Comparison of ENCODE assay signal across 7 mouse cellular contexts in genomic region chr2:149158434-149158833, GRCm38 (mm10).
DNase-seq lines count a peak whose midpoint lies in the region; ATAC-seq and TF ChIP-seq lines count a peak whose summit lies in the region.
"Not testable (repeated sequence)": the region's sequence is repeated elsewhere in the genome, so short reads cannot be mapped to it uniquely, and the experiment has no call there.

No protein-coding gene starts in this region.

- ATAC-seq in forebrain, embryonic 14.5 days; lung, embryonic 14.5 days (ENCODE audit: insufficient read depth): not testable (repeated sequence)
- ATAC-seq in hindbrain, postnatal 0 days: peak; percentile 76

- peak; percentile 9 for DNase-seq in MEL (ENCODE audit: low read depth, low spot score)
- peak; percentile 4 for DNase-seq in forebrain, embryonic 14.5 days (ENCODE audit: low spot score)
- DNase-seq in hindbrain, postnatal 0 days (ENCODE audit: low spot score): peak; percentile 39
- not testable (repeated sequence) for DNase-seq in layer of hippocampus, adult 2 months (ENCODE audit: low spot score in 2 of 2)
- peak; percentile 51 for DNase-seq in lung, embryonic 14.5 days
- DNase-seq in retina, adult 2 months (ENCODE audit: low read depth, low spot score): peak; percentile 4

- H3K4me1 ChIP-seq in MEL (ENCODE audit: control insufficient read depth in 1 of 2, insufficient read depth in 2 of 2, low read length in 2 of 2); cortical plate, adult 2 months (ENCODE audit: control insufficient read depth, insufficient read depth, low read length); forebrain, embryonic 14.5 days (ENCODE audit: control insufficient read depth, insufficient read depth, low read length); hindbrain, postnatal 0 days (ENCODE audit: insufficient read depth, low read length); lung, embryonic 14.5 days (ENCODE audit: insufficient read depth): not testable (repeated sequence)

- not testable (repeated sequence) for H3K27me3 ChIP-seq in MEL (ENCODE audit: control insufficient read depth in 1 of 2, insufficient read depth in 2 of 2, low read length in 2 of 2); forebrain, embryonic 14.5 days (replicated peaks; ENCODE audit: control insufficient read depth, insufficient read depth, low read length); hindbrain, postnatal 0 days (ENCODE audit: insufficient read depth, low read length); lung, embryonic 14.5 days (ENCODE audit: insufficient read depth, low read length)

- H3K79me2 ChIP-seq in MEL (ENCODE audit: control insufficient read depth, insufficient read depth, low read length, poor library complexity): not testable (repeated sequence)

- H3K9ac ChIP-seq in MEL (ENCODE audit: control insufficient read depth, low read depth, low read length, poor library complexity, severe bottlenecking); forebrain, embryonic 14.5 days (ENCODE audit: low read length); hindbrain, postnatal 0 days (replicated peaks; ENCODE audit: low read length); lung, embryonic 14.5 days: not testable (repeated sequence)

- not testable (repeated sequence) for TF ChIP-seq EP300 in MEL (IDR thresholded peaks at IDR 0.05; ENCODE audit: low read depth in 1 of 2, low read length in 2 of 2)

- TF ChIP-seq POLR2A in MEL (IDR thresholded peaks at IDR 0.05; ENCODE audit: control insufficient read depth in 1 of 2, insufficient read depth in 1 of 2, low read depth in 1 of 2, low read length in 2 of 2, poor library complexity in 1 of 2); cortical plate, adult 2 months (IDR thresholded peaks at IDR 0.05; ENCODE audit: extremely low read depth, insufficient read depth, low read length): not testable (repeated sequence)

- not testable (repeated sequence) for H3K4me2 ChIP-seq in forebrain, embryonic 14.5 days (ENCODE audit: low read length); hindbrain, postnatal 0 days (ENCODE audit: low read depth, low read length); lung, embryonic 14.5 days

- H3K9me3 ChIP-seq in MEL (replicated peaks; ENCODE audit: insufficient read depth, low read length); forebrain, embryonic 14.5 days (replicated peaks; ENCODE audit: control insufficient read depth, low read length); hindbrain, postnatal 0 days (ENCODE audit: low read length); lung, embryonic 14.5 days (ENCODE audit: low read depth, low read length): not testable (repeated sequence)

- TF ChIP-seq CTCF in MEL (IDR thresholded peaks at IDR 0.05 in 2 of 3, conservative IDR thresholded peaks at IDR 0.05 in 1 of 3; ENCODE audit: control insufficient read depth in 1 of 3, insufficient read depth in 1 of 3, low read depth in 2 of 3, low read length in 3 of 3, poor library complexity in 1 of 3, severe bottlenecking in 1 of 3): peak in 2 of 3 experiments; percentile 49 to 58; a peak in 4 of 6 replicates
- 0 out of 2 replicates have a peak, but pooled peaks have one; percentile 16 for TF ChIP-seq CTCF in cortical plate, adult 2 months (IDR thresholded peaks at IDR 0.05; ENCODE audit: extremely low read depth, insufficient read depth, low read length)
- peak; percentile 60 for TF ChIP-seq CTCF in hindbrain, postnatal 0 days (IDR thresholded peaks at IDR 0.05; ENCODE audit: low read depth)
- peak; percentile 33; the same call in 1 of the 2 replicates for TF ChIP-seq CTCF in layer of hippocampus, adult 2 months (conservative IDR thresholded peaks at IDR 0.05)
- peak; percentile 31 for TF ChIP-seq CTCF in lung, embryonic 14.5 days (IDR thresholded peaks at IDR 0.05; ENCODE audit: low read depth)

- 34% methylated on average over 7 of the region's 7 CpGs for WGBS in forebrain, embryonic 14.5 days
- WGBS in hindbrain, postnatal 0 days: 27% methylated on average over 7 of the region's 7 CpGs
- WGBS in lung, embryonic 14.5 days: 19% methylated on average over 7 of the region's 7 CpGs

- peak; percentile 39 for TF ChIP-seq RAD21 in MEL (IDR thresholded peaks at IDR 0.05; ENCODE audit: low read depth, low read length)

- H3K36me3 ChIP-seq in MEL (ENCODE audit: control insufficient read depth in 1 of 2, insufficient read depth in 2 of 2, low read length in 2 of 2); forebrain, embryonic 14.5 days (ENCODE audit: control insufficient read depth, insufficient read depth, low read length); hindbrain, postnatal 0 days (ENCODE audit: insufficient read depth, low read length); lung, embryonic 14.5 days (ENCODE audit: insufficient read depth): not testable (repeated sequence)

- H3K27ac ChIP-seq in MEL (ENCODE audit: control insufficient read depth, low read depth, low read length); cortical plate, adult 2 months (ENCODE audit: insufficient read depth, low read length); forebrain, embryonic 14.5 days (ENCODE audit: low read depth, low read length); hindbrain, postnatal 0 days; layer of hippocampus, adult 2 months; lung, embryonic 14.5 days (ENCODE audit: low read depth): not testable (repeated sequence)

- not testable (repeated sequence) for H3K4me3 ChIP-seq in MEL (ENCODE audit: control insufficient read depth in 1 of 2, insufficient read depth in 1 of 2, low read depth in 2 of 2, low read length in 2 of 2); cortical plate, adult 2 months (ENCODE audit: insufficient read depth, low read length); forebrain, embryonic 14.5 days (ENCODE audit: low read depth, low read length); hindbrain, postnatal 0 days (ENCODE audit: low read length); layer of hippocampus, adult 2 months; lung, embryonic 14.5 days (ENCODE audit: low read depth, low read length)

TF ChIP-seq in MEL, 35 proteins besides CTCF, POLR2A, EP300 and RAD21:
- peak; percentile 27; the same call in 1 of the 2 replicates for TF ChIP-seq SMC3 (IDR thresholded peaks at IDR 0.05; ENCODE audit: low read depth, low read length)
